Mouse (Mus musculus) limb, embryonic 10.5 days (tissue): ENCODE results near the gene Parp16. TPM values are rescaled to one million over a fixed set of nuclear protein-coding genes. Genes with fewer than 3 reads are reported as not detected.

ENCODE experiments used
- DNase-seq: peaks from one replicate; pipeline ENCODE4 v3.0.0-alpha.2; 2017; ENCODE audit warnings: low spot score
- H3K27ac ChIP-seq: fragments of 300-500 bp; sonication (generic); 2 replicates; pipeline ENCODE4 v1.5.1; 2016; ENCODE audit warnings: mild to moderate bottlenecking
- H3K27me3 ChIP-seq: fragments of 300-500 bp; sonication (generic); 2 replicates; pipeline ENCODE4 v1.6.1; 2016; ENCODE audit warnings: low read depth, mild to moderate bottlenecking; ENCODE audit not compliant: poor library complexity, severe bottlenecking
- H3K36me3 ChIP-seq: fragments of 300-500 bp; sonication (generic); 2 replicates; pipeline ENCODE4 v1.6.1; 2016; ENCODE audit warnings: mild to moderate bottlenecking, moderate library complexity
- H3K4me1 ChIP-seq: fragments of 300-500 bp; sonication (generic); 2 replicates; pipeline ENCODE4 v1.6.1; 2016
- H3K4me3 ChIP-seq: fragments of 300-500 bp; sonication (generic); 2 replicates; pipeline ENCODE4 v1.5.1; 2016; ENCODE audit warnings: mild to moderate bottlenecking, moderate library complexity
- H3K9me3 ChIP-seq: fragments of 300-500 bp; sonication (generic); replicated peaks from 2 replicates; pipeline ENCODE4 v1.6.1; 2016; ENCODE audit warnings: mild to moderate bottlenecking
- WGBS: fragments of 180-500 bp; shearing (Covaris S2); methylation state at CpG from one replicate; pipeline ENCODE4 v1.1.7; 2016; 5-methylcytosine and 5-hydroxymethylcytosine counted together
- polyA plus RNA-seq: library from polyadenylated mRNA; unstranded; fragments of >200 nt; fragmentation: Nextera tagmentation; extraction: Ambion mirVana; gene quantifications from 2 replicates; pipeline ENCODE4 v1.2.1, GENCODE M21; 2016

Gene Parp16
- polyA plus RNA-seq, 1 experiment from 2014 or later = 8.7 TPM

DNA sequence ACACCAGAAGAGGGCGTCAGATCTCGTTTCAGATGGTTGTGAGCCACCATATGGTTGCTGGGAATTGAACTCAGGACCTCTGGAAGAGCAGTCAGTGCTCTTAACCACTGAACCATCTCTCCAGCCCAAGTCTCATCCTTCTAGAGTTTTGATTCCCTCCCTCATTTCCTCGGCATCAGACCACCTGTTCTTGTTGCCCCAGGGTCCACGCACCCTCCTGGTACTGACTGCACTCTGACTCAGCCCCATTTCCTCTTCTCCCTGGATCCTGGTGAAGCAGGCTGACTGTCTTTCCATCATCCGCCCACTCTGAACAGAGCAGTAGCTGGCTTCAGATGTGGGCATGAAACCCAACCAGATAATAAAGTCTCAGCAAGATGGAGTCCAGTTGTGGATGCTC, 46.8 kb downstream of the Parp16 start:
- H3K4me1 ChIP-seq = peaks cover 35% of the 10 kb centered on the region
- DNase-seq = no peak
- no peaks in the 10 kb centered on the region for H3K9me3 ChIP-seq
- no peaks in the 10 kb centered on the region for H3K27me3 ChIP-seq
- WGBS = 67% methylated on average over 5 of the region's 5 CpGs
- H3K4me3 ChIP-seq = no peak overlapping the region
- H3K36me3 ChIP-seq = peaks cover 9% of the 10 kb centered on the region; the same call in 1 of the 2 replicates
- H3K27ac ChIP-seq = no peak overlapping the region

DNA sequence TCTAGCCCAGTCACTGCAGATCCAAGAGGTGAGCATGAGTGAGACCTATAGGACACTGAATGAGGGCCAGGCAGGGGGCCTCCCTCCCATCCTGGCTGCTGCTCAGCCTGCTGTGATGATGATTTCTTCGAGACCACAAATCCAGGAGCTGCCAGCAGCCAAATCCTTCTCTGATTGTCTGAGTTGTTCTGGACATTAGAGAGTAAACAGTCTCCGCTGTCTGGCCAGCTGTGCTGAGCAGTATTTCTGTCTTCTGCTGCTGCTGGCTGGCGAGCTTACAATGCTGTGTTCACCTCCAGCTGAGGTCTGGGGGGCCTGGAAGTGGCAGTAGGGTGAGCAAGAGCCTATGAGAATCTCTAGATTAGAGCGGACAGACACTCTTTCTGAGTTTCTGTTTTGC, 48.1 kb downstream of the Parp16 start:
- H3K9me3 ChIP-seq = no peaks in the 10 kb centered on the region
- no peaks in the 10 kb centered on the region for H3K27me3 ChIP-seq
- 60% methylated on average over 4 of the region's 4 CpGs for WGBS
- 0 out of 2 replicates have a peak, but pooled peaks cover 4% of the 10 kb centered on the region for H3K36me3 ChIP-seq
- H3K4me1 ChIP-seq = peaks cover 35% of the 10 kb centered on the region
- 0 out of 2 replicates have a peak overlapping the region, but pooled peaks have one; percentile 3 for H3K27ac ChIP-seq
- H3K4me3 ChIP-seq = no peak overlapping the region
- no peak for DNase-seq

DNA sequence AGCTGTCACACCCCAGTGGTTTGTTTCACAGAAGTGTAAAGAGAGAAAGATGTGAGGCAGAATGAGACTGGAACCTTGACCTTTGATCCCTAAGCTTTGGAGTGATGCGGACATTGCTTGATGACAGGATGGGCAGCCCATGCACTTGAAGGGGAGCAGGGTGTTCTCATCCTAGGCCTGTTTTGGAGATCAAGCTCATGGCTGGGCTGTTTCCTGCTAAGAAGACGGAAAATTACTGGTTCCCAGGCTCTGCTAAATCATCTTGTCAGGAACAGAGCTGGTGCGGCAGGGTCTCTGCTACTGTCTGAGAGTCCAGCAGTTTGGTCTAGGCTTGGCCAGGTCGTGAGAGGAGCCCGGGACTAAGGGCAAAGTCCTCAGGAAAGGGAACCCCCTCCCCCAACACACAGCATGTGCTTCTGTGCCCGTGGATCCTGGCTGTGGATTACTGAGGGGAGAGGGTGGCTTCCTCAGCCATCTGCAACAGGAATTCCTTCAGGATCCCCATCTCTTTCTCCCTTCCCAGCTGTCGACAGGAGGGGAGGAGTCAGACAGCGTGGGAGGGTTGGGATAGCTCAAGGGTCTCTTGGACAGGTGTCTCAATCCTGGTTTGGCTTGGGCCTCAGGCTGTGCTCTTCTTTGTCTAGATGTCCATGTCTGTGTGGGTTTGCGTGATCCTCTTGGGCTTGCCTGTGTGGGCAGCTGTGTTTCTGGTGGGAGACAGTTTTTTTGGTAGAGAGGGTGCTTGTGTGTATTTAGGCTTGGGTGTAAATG, 49.1 kb downstream of the Parp16 start:
- Histone ChIP-seq H3K27ac (peak overlapping the region; percentile 36), H3K4me3 (no peak overlapping the region), H3K36me3 (no peaks in the 10 kb centered on the region), H3K9me3 (no peaks in the 10 kb centered on the region), H3K4me1 (peaks cover 31% of the 10 kb centered on the region), H3K27me3 (no peaks in the 10 kb centered on the region)
- DNase-seq = no peak
- 51% methylated on average over 9 of the region's 9 CpGs for WGBS

DNA sequence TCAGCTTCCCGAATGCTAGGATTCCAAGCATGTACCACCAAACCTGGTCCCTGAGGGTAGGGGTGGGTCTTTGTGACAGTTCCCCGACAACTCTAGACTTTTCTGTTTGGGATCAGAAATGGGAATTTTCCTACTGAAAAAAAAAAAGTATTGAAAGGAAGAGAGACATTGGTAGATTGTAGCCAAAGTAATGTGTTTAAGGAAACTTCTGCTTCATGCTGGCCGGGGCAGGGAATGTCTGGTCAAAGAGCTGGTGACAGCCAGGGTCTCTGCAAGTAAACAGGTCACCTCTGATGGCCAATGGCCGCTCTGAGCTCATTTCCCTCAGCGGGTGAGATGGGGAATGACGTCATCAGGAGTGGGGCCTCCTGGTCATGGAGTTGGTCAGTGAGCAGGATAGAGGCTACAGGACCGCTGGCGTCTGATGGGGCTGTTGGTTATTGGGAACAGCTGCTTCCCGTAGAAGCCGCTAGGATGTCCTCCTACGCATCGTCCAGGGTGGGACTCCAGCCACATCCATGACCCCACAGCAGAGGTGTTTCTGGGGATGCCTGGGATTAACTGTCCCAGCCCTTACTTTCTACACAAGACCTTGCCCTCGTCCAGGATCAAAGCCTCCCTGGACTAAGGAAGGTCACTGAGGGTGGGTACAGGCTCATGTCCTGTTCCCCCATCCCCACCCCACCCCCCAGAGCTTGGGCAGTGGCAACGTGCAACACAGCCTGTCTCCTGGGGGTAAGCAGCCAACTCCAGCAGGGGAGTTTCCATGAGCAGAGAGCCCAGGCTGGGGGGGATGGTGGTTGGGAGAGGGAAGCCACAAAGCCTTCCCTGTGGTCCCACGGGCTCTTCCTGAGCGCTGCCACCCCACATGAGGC, 52.6 kb downstream of the Parp16 start:
- peak overlapping the region; percentile 28; the same call in 1 of the 2 replicates for H3K27ac ChIP-seq
- WGBS = 73% methylated on average over 16 of the region's 16 CpGs
- no peaks in the 10 kb centered on the region for H3K36me3 ChIP-seq
- H3K9me3 ChIP-seq = no peaks in the 10 kb centered on the region
- DNase-seq = no peak
- no peak overlapping the region for H3K4me3 ChIP-seq
- H3K27me3 ChIP-seq = no peaks in the 10 kb centered on the region
- H3K4me1 ChIP-seq = peaks cover 27% of the 10 kb centered on the region

DNA sequence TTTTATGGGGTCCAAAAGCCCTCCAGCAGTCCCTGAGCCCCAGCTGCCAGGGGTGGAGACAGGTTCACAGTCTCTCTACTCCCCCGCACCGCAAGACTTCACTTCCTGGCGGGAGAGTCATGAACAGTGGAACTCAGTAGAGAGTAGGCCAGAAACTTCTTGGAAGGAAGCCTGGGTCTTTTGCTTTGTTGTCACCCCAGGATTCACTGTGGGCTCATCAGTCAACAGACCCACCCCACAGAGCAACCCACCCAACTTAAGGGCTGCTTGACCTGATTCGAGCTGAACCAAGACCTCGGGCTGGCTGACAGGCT, 53.2 kb downstream of the Parp16 start:
- WGBS = 92% methylated on average over 5 of the region's 5 CpGs
- peaks cover 22% of the 10 kb centered on the region for H3K4me1 ChIP-seq
- DNase-seq = no peak
- no peaks in the 10 kb centered on the region for H3K9me3 ChIP-seq
- H3K27ac ChIP-seq = peak overlapping the region; percentile 28; the same call in 1 of the 2 replicates
- H3K27me3 ChIP-seq = no peaks in the 10 kb centered on the region
- H3K4me3 ChIP-seq = no peak overlapping the region
- no peaks in the 10 kb centered on the region for H3K36me3 ChIP-seq

DNA sequence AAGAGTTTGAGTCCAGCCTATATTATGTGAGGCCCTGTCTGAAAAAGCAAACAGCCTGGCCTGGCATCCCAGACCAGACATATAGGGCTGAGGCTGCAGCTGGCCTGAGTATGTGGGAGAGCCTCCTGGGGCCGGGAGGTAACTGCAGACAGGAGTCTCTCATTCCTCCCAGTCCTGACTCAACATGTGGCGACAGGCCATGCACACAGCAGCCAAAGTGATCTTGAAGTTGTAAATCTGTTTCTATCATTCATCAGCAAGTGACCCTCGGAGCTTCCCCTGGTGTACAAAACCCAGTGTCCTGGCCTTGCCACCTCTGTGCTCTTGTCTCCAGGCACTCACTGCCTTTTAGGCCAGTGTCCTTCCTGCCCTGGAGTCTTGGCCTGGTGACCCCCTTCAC, 56.9 kb downstream of the Parp16 start:
- no peak overlapping the region for H3K4me3 ChIP-seq
- no peaks in the 10 kb centered on the region for H3K9me3 ChIP-seq
- H3K36me3 ChIP-seq = no peaks in the 10 kb centered on the region
- 67% methylated on average over 3 of the region's 3 CpGs for WGBS
- H3K27ac ChIP-seq = no peak overlapping the region
- DNase-seq = no peak
- H3K27me3 ChIP-seq = no peaks in the 10 kb centered on the region
- peaks cover 18% of the 10 kb centered on the region for H3K4me1 ChIP-seq

DNA sequence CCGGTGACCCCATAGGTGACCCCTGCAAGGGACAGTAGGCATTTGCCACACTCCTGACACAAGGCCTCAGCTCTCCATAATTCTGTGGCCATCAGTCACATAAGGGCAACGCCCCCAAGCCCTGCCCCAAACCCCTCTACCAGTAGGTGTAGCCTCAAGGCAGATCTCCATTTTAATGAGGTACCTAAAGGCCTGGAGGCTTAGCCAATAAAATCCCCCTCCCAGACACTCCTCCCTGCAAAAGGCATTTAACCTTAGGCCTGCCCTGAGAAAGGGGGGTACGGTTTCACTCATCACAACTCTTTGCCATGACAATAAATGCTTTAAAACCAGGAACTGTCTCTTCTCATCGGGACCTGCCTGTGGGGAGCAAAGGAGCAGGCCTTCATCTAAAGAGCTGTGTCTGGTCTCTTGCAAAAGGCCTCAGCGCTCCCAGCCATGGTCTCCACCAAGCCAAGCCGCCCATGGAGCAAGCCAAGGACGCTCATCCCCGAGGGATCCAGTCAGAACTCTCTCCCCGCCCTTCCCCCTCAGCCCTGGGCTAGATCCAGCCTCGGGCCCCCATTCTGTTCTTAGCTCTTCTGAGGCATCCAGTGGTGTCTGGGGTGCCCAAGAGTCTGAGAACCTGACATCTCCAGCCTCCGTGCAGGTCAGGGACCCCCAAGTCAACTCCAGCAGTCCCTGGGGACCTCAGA, 60.9 kb downstream of the Parp16 start:
- H3K27me3 ChIP-seq = no peaks in the 10 kb centered on the region
- H3K36me3 ChIP-seq = no peaks in the 10 kb centered on the region
- H3K27ac ChIP-seq = no peak overlapping the region
- 61% methylated on average over 11 of the region's 11 CpGs for WGBS
- peaks cover 9% of the 10 kb centered on the region; the same call in 1 of the 2 replicates for H3K4me1 ChIP-seq
- no peaks in the 10 kb centered on the region for H3K9me3 ChIP-seq
- no peak overlapping the region for H3K4me3 ChIP-seq
- DNase-seq = no peak

DNA sequence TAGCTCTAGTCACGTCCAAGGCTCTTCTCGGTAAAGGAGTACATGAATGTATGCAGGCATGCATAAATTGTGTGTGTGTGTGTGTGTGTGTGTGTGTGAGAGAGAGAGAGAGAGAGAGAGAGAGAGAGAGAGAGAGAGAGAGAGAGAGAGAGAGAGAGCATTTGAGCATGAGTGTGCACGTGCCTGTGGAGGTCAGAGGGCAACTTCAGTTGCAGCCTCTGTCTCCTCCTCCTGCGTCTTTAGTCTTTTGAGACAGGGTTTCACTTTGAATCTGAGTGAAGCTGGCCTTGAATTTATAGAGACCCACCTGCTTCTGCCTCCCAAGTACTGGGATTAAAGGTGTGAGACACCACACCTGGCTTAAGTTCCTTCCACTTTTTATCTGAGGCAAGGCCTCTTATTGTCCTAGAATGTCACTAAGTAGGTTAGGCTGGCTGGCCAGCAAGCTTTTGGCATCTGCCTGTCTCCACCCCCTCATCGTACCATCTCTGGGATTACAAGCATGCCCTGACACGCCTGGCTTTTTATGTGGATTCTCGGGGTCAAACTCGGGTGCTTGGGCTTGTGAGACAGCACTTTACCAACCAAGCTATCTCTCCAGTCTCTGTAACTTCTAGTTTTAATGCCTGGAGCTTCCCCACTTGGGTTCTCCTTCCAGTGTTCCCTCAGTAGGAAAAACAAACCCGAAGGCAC, 62.2 kb downstream of the Parp16 start:
- no peak overlapping the region for H3K4me3 ChIP-seq
- 68% methylated on average over 9 of the region's 9 CpGs for WGBS
- H3K27ac ChIP-seq = no peak overlapping the region
- DNase-seq = no peak
- H3K36me3 ChIP-seq = no peaks in the 10 kb centered on the region
- H3K9me3 ChIP-seq = no peaks in the 10 kb centered on the region
- H3K4me1 ChIP-seq = peaks cover 9% of the 10 kb centered on the region; the same call in 1 of the 2 replicates
- no peaks in the 10 kb centered on the region for H3K27me3 ChIP-seq

DNA sequence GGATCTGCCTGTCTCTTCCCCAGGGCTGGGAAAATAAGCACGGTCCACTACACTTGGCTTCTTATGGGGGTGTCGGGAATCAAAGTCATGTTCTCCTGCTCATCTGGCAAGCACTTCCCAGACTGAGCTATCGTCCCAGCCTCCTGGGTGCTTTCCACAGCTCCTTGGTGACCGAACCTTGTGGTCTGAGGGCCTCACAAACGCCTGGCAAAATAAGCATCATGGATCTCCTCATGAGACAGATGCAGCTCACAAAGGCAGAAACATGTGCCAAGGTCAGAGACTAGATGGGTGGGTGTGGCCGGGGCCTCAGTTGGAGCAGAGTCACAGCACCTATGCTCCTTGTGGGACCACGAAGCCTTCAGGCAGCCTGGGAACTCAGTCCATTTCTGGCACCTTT, 64.2 kb downstream of the Parp16 start:
- Histone ChIP-seq H3K27me3 (no peaks in the 10 kb centered on the region), H3K36me3 (no peaks in the 10 kb centered on the region), H3K27ac (no peak overlapping the region), H3K9me3 (no peaks in the 10 kb centered on the region), H3K4me1 (peaks cover 9% of the 10 kb centered on the region; the same call in 1 of the 2 replicates), H3K4me3 (no peak overlapping the region)
- WGBS = 77% methylated on average over 7 of the region's 7 CpGs
- no peak for DNase-seq

DNA sequence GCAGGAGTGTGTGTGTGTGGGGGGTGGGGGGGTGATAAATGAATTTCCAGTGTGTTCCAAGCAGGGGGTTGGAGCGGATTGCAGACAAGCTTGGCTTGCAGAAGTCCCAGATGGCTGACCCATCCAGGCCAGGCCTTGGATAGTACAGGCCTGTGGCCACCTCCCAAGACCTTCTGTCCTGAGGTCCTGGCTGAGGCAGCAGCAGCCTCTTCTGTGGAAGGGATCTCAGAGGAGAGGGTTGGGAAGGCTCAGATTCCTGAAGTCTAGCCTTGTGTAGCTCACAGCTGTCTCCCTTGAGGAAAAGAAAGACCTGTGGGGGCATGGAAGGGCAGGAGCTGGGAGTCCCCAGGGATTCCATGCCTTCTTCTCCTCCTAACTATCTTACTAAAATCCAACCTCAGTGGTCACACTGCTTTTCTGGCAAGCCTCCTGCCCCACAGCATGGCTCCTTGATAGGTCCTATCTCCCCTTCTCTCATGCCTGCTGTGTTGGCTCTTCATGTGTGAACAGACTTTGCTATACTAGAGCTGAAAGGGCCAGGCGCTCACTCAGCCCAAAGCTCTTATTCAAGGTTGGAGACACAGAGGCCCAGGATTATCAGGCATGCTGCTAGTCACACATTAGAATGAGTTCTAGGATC, 66.6 kb downstream of the Parp16 start:
- Histone ChIP-seq H3K27ac (no peak overlapping the region), H3K27me3 (no peaks in the 10 kb centered on the region), H3K4me1 (peaks cover 14% of the 10 kb centered on the region), H3K9me3 (no peaks in the 10 kb centered on the region), H3K36me3 (no peaks in the 10 kb centered on the region), H3K4me3 (no peak overlapping the region)
- WGBS = 92% methylated on average over 2 of the region's 2 CpGs
- no peak for DNase-seq

DNA sequence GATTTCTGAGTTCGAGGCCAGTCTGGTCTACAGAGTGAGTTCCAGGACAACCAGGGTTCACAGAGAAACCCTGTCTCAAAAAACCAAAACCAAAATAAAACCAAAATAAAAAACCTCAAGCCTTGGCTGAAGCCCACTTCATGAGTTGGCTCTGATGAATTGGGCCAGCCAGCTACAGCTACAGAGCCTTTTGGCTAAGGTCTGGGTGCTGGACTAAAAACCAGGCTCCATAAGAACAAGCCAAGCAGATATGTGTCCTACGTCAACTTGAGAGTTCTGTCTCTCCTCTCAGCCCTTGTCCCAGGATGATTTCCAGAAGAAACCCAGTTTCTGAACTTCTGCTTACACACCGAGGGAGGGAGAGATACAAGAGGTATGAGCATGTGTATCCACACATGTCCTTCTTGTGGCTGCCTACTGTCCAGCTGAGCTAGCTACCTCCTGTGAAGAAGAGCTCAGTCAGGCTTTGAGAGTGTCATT, 67.5 kb downstream of the Parp16 start:
- WGBS = 98% methylated on average over 3 of the region's 3 CpGs
- DNase-seq = no peak
- peak overlapping the region; percentile 6; the same call in 1 of the 2 replicates for H3K27ac ChIP-seq
- H3K27me3 ChIP-seq = no peaks in the 10 kb centered on the region
- H3K36me3 ChIP-seq = no peaks in the 10 kb centered on the region
- H3K4me1 ChIP-seq = peaks cover 17% of the 10 kb centered on the region
- no peak overlapping the region for H3K4me3 ChIP-seq
- no peaks in the 10 kb centered on the region for H3K9me3 ChIP-seq

DNA sequence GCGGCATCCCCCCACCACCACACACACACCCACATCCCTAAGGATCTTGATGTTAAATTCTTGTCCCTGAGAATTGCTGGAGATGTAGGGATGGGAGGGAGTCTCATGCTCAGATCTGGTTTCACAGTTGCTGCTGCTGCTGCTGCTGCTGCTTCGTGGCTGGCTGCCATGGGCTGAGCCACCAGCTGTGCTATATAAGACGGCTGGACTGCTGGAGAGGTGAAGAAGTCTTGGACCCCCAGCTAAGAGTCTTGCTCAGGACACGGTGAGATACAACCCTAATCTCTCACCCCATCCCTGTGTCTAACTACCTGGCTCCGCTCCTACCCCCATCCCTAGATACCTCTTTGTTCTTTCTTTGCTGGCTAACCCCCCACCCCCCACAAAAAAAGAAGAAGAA, 69.8 kb downstream of the Parp16 start, which contains the start of gene Cilp:
TSS of gene Cilp (plus strand) at position 222 of the 400 bp plus-strand sequence.
- Histone ChIP-seq H3K4me3 (no peak within 1 kb of the TSS), H3K4me1 (peaks cover 25% of the 10 kb centered on the region), H3K27me3 (no peaks in the 10 kb centered on the region), H3K9me3 (no peaks in the 10 kb centered on the region), H3K27ac (no peak within 1 kb of the TSS; the same call in 1 of the 2 replicates), H3K36me3 (no peaks in the 10 kb centered on the region)
- 72% methylated on average over 5 of the region's 5 CpGs for WGBS
- DNase-seq = no peak
